Mouse (Mus musculus) neural tube, embryonic 12.5 days (tissue): ENCODE data around the gene Ass1. TPM values are rescaled to one million over a fixed set of nuclear protein-coding genes. Genes with fewer than 3 reads are reported as not detected.

Experiments used
- ATAC-seq: fragments of 200-750 bp; cut with Nextera tagmentation; 2 replicates; pipeline ENCODE4 v1.8.0; 2017; ENCODE audit warnings: low read depth, mild to moderate bottlenecking, moderate TSS enrichment, moderate library complexity; ENCODE audit not compliant: low FRiP score
- H3K27ac ChIP-seq: fragments of 300-500 bp; sonication (generic); 2 replicates; pipeline ENCODE4 v1.5.1; 2016
- H3K27me3 ChIP-seq: fragments of 300-500 bp; sonication (generic); replicated peaks from 2 replicates; pipeline ENCODE4 v1.6.1; 2016; ENCODE audit warnings: mild to moderate bottlenecking
- H3K36me3 ChIP-seq: fragments of 300-500 bp; sonication (generic); 2 replicates; pipeline ENCODE4 v1.6.1; 2016; ENCODE audit warnings: mild to moderate bottlenecking
- H3K4me1 ChIP-seq: fragments of 300-500 bp; sonication (generic); 2 replicates; pipeline ENCODE4 v1.6.1; 2016
- H3K4me2 ChIP-seq: fragments of 300-500 bp; sonication (generic); replicated peaks from 2 replicates; pipeline ENCODE4 v1.6.1; 2016; ENCODE audit warnings: mild to moderate bottlenecking
- H3K4me3 ChIP-seq: fragments of 300-500 bp; sonication (generic); 2 replicates; pipeline ENCODE4 v1.5.1; 2016
- H3K9ac ChIP-seq: fragments of 300-500 bp; sonication (generic); 2 replicates; pipeline ENCODE4 v1.6.1; 2016; ENCODE audit warnings: mild to moderate bottlenecking
- H3K9me3 ChIP-seq: fragments of 300-500 bp; sonication (generic); 2 replicates; pipeline ENCODE4 v1.6.1; 2016; ENCODE audit warnings: mild to moderate bottlenecking
- WGBS: fragments of 180-500 bp; shearing (Covaris S2); methylation state at CpG from one replicate; pipeline ENCODE4 v1.1.7; 2016; 5-methylcytosine and 5-hydroxymethylcytosine counted together
- polyA plus RNA-seq: library from polyadenylated mRNA; unstranded; fragments of >200 nt; fragmentation: Nextera tagmentation; extraction: Ambion mirVana; gene quantifications from 2 replicates; pipeline ENCODE4 v1.2.1, GENCODE M21; 2016

The Ass1 gene
- polyA plus RNA-seq, 1 experiment from 2014 or later = 33.0 TPM

DNA sequence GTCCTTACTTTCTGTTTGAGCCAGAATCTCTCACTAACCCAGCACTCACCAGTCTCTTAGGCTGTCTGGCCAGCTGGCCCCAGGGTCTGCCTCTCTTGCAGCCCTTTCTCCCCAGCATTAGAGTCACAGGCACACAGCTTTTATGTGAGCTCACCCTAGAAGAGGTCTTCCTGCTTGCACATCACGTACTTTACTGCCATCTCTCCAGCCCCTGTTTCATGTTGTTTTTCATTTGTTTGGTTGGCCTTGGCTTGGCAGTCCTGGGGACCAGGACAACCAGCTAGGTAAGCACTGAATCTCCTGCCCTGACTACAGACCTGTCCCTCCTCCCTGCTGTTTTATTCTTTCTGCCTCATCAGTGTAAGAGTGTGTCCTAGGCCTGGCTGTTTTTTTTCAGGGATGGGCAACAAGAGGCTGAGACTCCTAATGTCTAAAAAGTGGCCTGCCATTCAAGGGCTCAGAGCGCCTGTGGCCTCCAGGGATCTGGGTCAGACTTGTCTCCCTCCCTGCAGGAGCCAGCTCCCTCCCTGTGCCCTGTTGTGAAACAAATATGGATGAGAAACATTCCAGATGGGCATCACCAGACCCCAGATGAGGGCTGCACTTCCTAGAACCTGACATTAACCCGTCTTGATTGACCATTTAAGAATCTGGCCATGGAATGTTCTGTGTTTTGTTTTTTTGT, 21.1 kb upstream of the Ass1 start:
- ATAC-seq = no peak
- Histone ChIP-seq H3K4me3 (no peak overlapping the region), H3K27me3 (0 out of 2 replicates have a peak, but pooled peaks cover 11% of the 10 kb centered on the region), H3K9me3 (no peaks in the 10 kb centered on the region), H3K9ac (no peak overlapping the region), H3K4me1 (peaks cover 31% of the 10 kb centered on the region), H3K4me2 (no peak overlapping the region), H3K36me3 (no peaks in the 10 kb centered on the region), H3K27ac (0 out of 2 replicates have a peak overlapping the region, but pooled peaks have one; percentile 23)
- 33% methylated on average over 3 of the region's 3 CpGs for WGBS

GRCm38 (mm10) chr2:31449441-31449815, 20.6 kb upstream of the Ass1 start:
- no peaks in the 10 kb centered on the region for H3K36me3 ChIP-seq
- H3K27ac ChIP-seq = no peak overlapping the region
- 36% methylated on average over 4 of the region's 4 CpGs for WGBS
- no peak overlapping the region for H3K4me3 ChIP-seq
- H3K4me1 ChIP-seq = peaks cover 36% of the 10 kb centered on the region
- 0 out of 2 replicates have a peak, but pooled peaks cover 11% of the 10 kb centered on the region for H3K27me3 ChIP-seq
- ATAC-seq = peak; percentile 82
- H3K9me3 ChIP-seq = no peaks in the 10 kb centered on the region
- H3K4me2 ChIP-seq = no peak overlapping the region
- no peak overlapping the region for H3K9ac ChIP-seq

DNA sequence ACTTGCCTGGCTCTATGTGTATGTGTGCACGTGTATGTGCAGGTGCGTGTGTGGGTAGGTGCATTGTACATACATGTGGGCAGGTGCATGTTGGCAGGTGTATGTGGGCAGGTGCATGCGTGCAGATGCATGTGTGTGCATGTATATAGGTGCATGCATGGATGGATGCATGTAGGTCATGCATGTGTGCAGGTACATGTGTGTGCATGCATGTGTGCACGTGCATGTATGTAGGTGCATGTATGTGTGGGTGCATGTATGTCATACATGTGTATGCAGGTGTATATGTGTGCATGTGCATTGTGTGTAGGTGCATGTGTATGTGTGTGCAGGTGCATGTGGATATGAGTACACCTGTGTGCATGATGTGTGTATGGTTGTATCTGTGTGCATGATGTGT, 20.1 kb upstream of the Ass1 start:
- peaks cover 39% of the 10 kb centered on the region for H3K4me1 ChIP-seq
- no peak overlapping the region for H3K27ac ChIP-seq
- H3K9ac ChIP-seq = no peak overlapping the region
- 0 out of 2 replicates have a peak, but pooled peaks cover 11% of the 10 kb centered on the region for H3K27me3 ChIP-seq
- H3K4me2 ChIP-seq = no peak overlapping the region
- 93% methylated on average over 4 of the region's 4 CpGs for WGBS
- no peak for ATAC-seq
- H3K9me3 ChIP-seq = no peaks in the 10 kb centered on the region
- H3K4me3 ChIP-seq = no peak overlapping the region
- no peaks in the 10 kb centered on the region for H3K36me3 ChIP-seq

DNA sequence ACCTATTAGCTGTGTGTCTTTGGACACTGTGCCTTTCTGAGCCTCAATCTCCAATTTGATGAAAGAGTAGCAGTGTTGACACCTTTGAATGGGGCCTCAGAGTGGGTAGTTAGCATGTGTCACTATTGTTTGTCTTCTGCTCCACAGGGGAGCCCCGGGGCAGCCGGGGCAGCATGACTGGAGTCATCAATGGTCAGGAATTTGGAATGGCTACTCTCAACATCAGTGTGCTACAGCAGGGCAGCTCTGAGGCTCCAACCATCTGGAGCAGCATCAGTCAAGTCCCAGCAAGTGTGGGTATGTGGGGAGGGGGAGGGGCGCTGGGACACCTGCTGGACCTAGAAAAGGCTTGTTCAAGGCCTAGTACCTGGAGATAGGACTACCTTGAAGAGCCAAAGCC, 19.3 kb upstream of the Ass1 start:
- no peak overlapping the region for H3K9ac ChIP-seq
- no peak for ATAC-seq
- H3K27ac ChIP-seq = no peak overlapping the region
- no peak overlapping the region for H3K4me3 ChIP-seq
- peaks cover 39% of the 10 kb centered on the region for H3K4me1 ChIP-seq
- no peak overlapping the region for H3K4me2 ChIP-seq
- 25% methylated on average over 3 of the region's 3 CpGs for WGBS
- no peaks in the 10 kb centered on the region for H3K9me3 ChIP-seq
- H3K27me3 ChIP-seq = 0 out of 2 replicates have a peak, but pooled peaks cover 11% of the 10 kb centered on the region
- H3K36me3 ChIP-seq = no peaks in the 10 kb centered on the region

GRCm38 (mm10) chr2:31451530-31451929, 18.5 kb upstream of the Ass1 start:
- Histone ChIP-seq H3K9ac (no peak overlapping the region), H3K36me3 (no peaks in the 10 kb centered on the region), H3K27me3 (0 out of 2 replicates have a peak, but pooled peaks cover 11% of the 10 kb centered on the region), H3K9me3 (no peaks in the 10 kb centered on the region), H3K4me2 (no peak overlapping the region), H3K4me1 (peaks cover 39% of the 10 kb centered on the region), H3K4me3 (no peak overlapping the region), H3K27ac (no peak overlapping the region)
- ATAC-seq = no peak
- 89% methylated on average over 1 of the region's 1 CpGs for WGBS

- Histone ChIP-seq H3K4me1 (peaks cover 39% of the 10 kb centered on the region), H3K9me3 (no peaks in the 10 kb centered on the region), H3K36me3 (no peaks in the 10 kb centered on the region), H3K27me3 (peaks cover 22% of the 10 kb centered on the region), H3K27ac (no peak overlapping the region), H3K9ac (no peak overlapping the region), H3K4me3 (no peak overlapping the region), H3K4me2 (no peak overlapping the region)
- ATAC-seq = no peak
- WGBS = 81% methylated on average over 13 of the region's 13 CpGs
Observed at GRCm38 (mm10) chr2:31453011-31453410, 17.0 kb upstream of the Ass1 start.

DNA sequence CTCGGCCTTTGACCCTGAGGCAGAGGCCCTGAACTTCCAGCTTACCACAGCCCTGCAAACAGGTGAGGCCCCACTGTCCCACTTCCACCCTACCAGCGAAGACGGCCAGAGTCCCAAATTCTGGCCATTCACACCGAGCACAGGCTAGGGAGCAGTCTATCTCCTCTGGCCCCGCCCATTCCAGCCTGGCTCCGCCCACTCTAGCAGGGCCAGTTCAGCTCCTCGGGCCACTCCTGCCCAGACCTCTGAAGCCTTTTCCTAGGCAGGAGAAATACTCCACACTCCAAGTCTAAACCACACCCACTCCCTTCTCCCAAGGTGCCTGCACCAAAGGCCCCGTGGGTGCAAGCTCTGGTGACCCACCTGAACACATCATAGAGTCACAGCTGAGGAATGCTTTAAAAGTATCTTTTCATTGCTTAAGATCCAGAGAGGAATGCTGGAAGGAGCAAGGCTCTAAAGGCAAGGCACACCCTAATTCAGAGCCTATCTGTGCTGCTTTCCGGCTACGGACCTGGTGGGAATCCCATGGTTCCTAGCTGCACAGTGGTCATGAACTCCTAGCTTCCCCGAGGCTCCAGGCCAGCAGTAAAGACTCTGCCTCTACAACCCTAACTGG, 16.3 kb upstream of the Ass1 start:
- WGBS = 32% methylated on average over 11 of the region's 11 CpGs
- Histone ChIP-seq H3K9me3 (no peaks in the 10 kb centered on the region), H3K4me3 (no peak overlapping the region), H3K27ac (no peak overlapping the region), H3K4me1 (peaks cover 38% of the 10 kb centered on the region), H3K27me3 (peaks cover 29% of the 10 kb centered on the region), H3K36me3 (no peaks in the 10 kb centered on the region), H3K4me2 (no peak overlapping the region), H3K9ac (no peak overlapping the region)
- ATAC-seq = no peak

DNA sequence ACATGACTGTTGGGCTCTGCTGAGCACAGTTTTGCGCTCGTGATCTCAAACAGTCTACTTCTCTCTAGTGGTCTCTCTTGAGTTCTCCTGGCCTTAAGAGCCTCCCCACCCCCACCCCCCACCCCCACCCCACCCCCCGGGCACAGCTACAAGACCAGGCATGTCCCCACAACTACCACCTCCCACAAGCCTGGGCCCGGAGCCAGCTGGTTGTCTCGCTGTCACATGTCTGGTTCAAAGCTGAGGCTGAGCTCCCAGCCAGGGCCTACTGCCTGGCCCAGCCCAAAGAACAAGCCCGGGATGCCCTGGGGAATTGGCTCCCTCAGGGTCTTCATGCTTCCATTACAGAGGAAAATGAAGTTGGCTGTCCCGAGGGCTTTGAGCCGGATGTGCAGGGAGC, 15.7 kb upstream of the Ass1 start:
- H3K4me2 ChIP-seq = no peak overlapping the region
- H3K27me3 ChIP-seq = peaks cover 35% of the 10 kb centered on the region
- H3K9me3 ChIP-seq = no peaks in the 10 kb centered on the region
- 69% methylated on average over 8 of the region's 8 CpGs for WGBS
- H3K4me1 ChIP-seq = peaks cover 32% of the 10 kb centered on the region
- H3K4me3 ChIP-seq = no peak overlapping the region
- ATAC-seq = no peak
- no peak overlapping the region for H3K9ac ChIP-seq
- H3K36me3 ChIP-seq = no peaks in the 10 kb centered on the region
- H3K27ac ChIP-seq = no peak overlapping the region

- no peak overlapping the region for H3K4me3 ChIP-seq
- no peak overlapping the region for H3K4me2 ChIP-seq
- 89% methylated on average over 7 of the region's 7 CpGs for WGBS
- peaks cover 30% of the 10 kb centered on the region for H3K4me1 ChIP-seq
- no peak overlapping the region for H3K27ac ChIP-seq
- H3K27me3 ChIP-seq = peaks cover 46% of the 10 kb centered on the region
- no peak for ATAC-seq
- H3K9me3 ChIP-seq = no peaks in the 10 kb centered on the region
- H3K36me3 ChIP-seq = no peaks in the 10 kb centered on the region
- no peak overlapping the region for H3K9ac ChIP-seq
Observed at GRCm38 (mm10) chr2:31455418-31455817, 14.6 kb upstream of the Ass1 start.

GRCm38 (mm10) chr2:31458460-31458859, 11.5 kb upstream of the Ass1 start:
- Histone ChIP-seq H3K27ac (no peak overlapping the region), H3K4me3 (no peak overlapping the region), H3K4me1 (peaks cover 21% of the 10 kb centered on the region), H3K4me2 (no peak overlapping the region), H3K27me3 (peaks cover 58% of the 10 kb centered on the region), H3K36me3 (no peaks in the 10 kb centered on the region), H3K9me3 (no peaks in the 10 kb centered on the region), H3K9ac (no peak overlapping the region)
- ATAC-seq = no peak
- WGBS = 50% methylated on average over 5 of the region's 5 CpGs

DNA sequence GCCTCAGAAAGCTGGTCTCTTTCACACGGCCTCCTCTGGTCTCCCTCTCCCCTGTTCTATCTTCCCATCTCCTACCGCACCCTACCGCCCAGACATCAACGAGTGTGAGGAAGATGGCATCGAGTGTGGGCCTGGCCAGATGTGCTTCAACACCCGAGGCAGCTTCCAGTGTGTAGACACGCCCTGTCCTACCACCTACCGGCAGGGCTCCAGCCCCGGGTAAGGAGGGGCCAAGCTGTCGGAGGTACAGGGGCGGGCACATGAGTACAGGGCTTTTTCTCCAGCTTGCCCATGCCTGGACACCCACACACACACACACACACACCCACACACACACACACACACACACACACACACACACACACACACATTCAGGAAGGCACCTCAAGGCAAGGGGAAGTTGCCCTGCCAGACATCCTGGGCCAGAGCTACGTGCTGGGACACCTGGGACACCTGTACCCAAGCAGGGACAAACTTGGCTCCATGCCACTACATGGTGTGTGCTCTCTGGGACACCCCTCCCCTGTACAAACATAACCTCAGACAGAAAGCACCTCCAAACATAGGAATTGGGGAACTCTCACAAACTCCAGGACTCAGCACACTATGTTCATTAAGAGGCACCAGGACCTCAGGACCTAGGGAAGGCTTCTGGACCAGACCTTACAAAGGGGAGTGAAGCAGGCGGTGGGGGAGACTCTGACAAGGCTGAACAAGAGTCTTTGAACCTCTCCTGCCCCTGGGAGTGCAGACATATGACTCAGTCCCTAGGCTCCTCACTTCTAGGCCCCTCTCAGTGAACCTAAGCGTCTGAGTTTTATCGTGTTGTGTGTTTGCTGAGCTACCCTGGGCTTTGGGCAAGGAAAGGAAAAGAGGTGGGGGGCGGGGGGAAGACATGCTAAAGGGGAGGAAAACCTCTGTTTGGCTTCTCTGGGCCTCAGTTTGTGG, 10.7 kb upstream of the Ass1 start:
- H3K36me3 ChIP-seq = no peaks in the 10 kb centered on the region
- ATAC-seq = no peak
- H3K27ac ChIP-seq = no peak overlapping the region
- WGBS = 45% methylated on average over 16 of the region's 16 CpGs
- no peaks in the 10 kb centered on the region for H3K9me3 ChIP-seq
- H3K27me3 ChIP-seq = peaks cover 59% of the 10 kb centered on the region
- H3K9ac ChIP-seq = no peak overlapping the region
- H3K4me3 ChIP-seq = peak overlapping the region; percentile 35; the same call in 1 of the 2 replicates
- H3K4me1 ChIP-seq = peaks cover 14% of the 10 kb centered on the region
- H3K4me2 ChIP-seq = peak overlapping the region; percentile 75

GRCm38 (mm10) chr2:31460025-31460571, 9.9 kb upstream of the Ass1 start:
- peak overlapping the region; percentile 59 for H3K9ac ChIP-seq
- no peaks in the 10 kb centered on the region for H3K36me3 ChIP-seq
- under 1% methylated on average over 48 of the region's 48 CpGs for WGBS
- ATAC-seq = peak; percentile 50; the same call in 1 of the 2 replicates
- H3K9me3 ChIP-seq = no peaks in the 10 kb centered on the region
- peak overlapping the region; percentile 75 for H3K4me2 ChIP-seq
- peaks cover 10% of the 10 kb centered on the region for H3K4me1 ChIP-seq
- no peak overlapping the region for H3K27ac ChIP-seq
- H3K27me3 ChIP-seq = peaks cover 66% of the 10 kb centered on the region
- peak overlapping the region; percentile 35 for H3K4me3 ChIP-seq
